Mouse (Mus musculus): ENCODE measurements around the gene Vcan. TPM values are rescaled to one million over a fixed set of nuclear protein-coding genes. Genes with fewer than 3 reads are reported as not detected.

Vcan gene
- polyA plus RNA-seq (2014; fragmentation: Nextera tagmentation; extraction: Ambion mirVana): 40.2 and 42.8 TPM in 2 replicates

- H3K4me3 ChIP-seq (ENCODE audit: low read depth, low read length): peak within 1 kb of the TSS; percentile 71
- DNase-seq (ENCODE audit: low spot score): peak; percentile 81
- H3K27ac ChIP-seq (ENCODE audit: low read depth): peak within 1 kb of the TSS; percentile 88
- peak within 1 kb of the TSS; percentile 69 for H3K9ac ChIP-seq (ENCODE audit: low read length)
- H3K4me2 ChIP-seq (ENCODE audit: low read length): peak within 1 kb of the TSS; percentile 85
- H3K27me3 ChIP-seq (replicated peaks; ENCODE audit: control insufficient read depth, insufficient read depth, low read length): no peaks in the 10 kb centered on the region
- H3K9me3 ChIP-seq (ENCODE audit: control insufficient read depth, low read length): no peaks in the 10 kb centered on the region
- no peaks in the 10 kb centered on the region for H3K36me3 ChIP-seq (ENCODE audit: control insufficient read depth, insufficient read depth, low read length)
- under 1% methylated on average over 40 of the region's 40 CpGs for WGBS
- H3K4me1 ChIP-seq (replicated peaks; ENCODE audit: control insufficient read depth, insufficient read depth, low read length): peaks cover 14% of the 10 kb centered on the region
- peak; percentile 53 for ATAC-seq (replicated peaks; ENCODE audit: low FRiP score, low TSS enrichment, low read depth)
These were observed at the start of gene Vcan for GRCm38 (mm10) chr13:89741766-89742685. Vcan (minus strand) TSS chr13:89742509.

DNA sequence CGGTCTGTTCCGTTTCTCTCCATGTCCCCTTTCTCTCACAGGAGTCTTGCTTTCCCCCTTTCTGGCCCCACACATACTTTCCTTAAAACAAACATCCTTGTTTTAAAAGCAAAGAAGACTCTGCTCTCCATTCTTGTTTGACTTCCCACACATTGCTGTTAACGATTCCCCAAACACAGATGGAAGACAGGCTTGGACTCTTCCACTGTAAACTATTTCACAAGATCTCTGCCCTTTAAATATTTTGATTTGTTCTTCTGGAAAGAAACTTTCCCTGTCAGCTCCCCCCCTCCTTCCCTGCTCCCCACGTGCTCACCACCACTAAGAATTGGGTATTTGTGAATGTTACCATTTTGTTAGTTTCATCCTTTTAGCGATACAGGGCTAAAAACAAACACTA is 49.2 kb upstream of the Vcan start:
- DNase-seq (ENCODE audit: low spot score) (no peak), ATAC-seq (replicated peaks; ENCODE audit: low FRiP score, low TSS enrichment, low read depth) (no peak)
- Histone ChIP-seq H3K9ac (ENCODE audit: low read length) (no peak overlapping the region), H3K4me3 (ENCODE audit: low read depth, low read length) (no peak overlapping the region), H3K36me3 (ENCODE audit: control insufficient read depth, insufficient read depth, low read length) (no peaks in the 10 kb centered on the region), H3K27me3 (replicated peaks; ENCODE audit: control insufficient read depth, insufficient read depth, low read length) (no peaks in the 10 kb centered on the region), H3K27ac (ENCODE audit: low read depth) (peak overlapping the region; percentile 25; the same call in 1 of the 2 replicates), H3K9me3 (ENCODE audit: control insufficient read depth, low read length) (no peaks in the 10 kb centered on the region), H3K4me2 (ENCODE audit: low read length) (no peak overlapping the region), H3K4me1 (replicated peaks; ENCODE audit: control insufficient read depth, insufficient read depth, low read length) (0 out of 2 replicates have a peak, but pooled peaks cover 5% of the 10 kb centered on the region)
- 20% methylated on average over 5 of the region's 5 CpGs for WGBS

DNA sequence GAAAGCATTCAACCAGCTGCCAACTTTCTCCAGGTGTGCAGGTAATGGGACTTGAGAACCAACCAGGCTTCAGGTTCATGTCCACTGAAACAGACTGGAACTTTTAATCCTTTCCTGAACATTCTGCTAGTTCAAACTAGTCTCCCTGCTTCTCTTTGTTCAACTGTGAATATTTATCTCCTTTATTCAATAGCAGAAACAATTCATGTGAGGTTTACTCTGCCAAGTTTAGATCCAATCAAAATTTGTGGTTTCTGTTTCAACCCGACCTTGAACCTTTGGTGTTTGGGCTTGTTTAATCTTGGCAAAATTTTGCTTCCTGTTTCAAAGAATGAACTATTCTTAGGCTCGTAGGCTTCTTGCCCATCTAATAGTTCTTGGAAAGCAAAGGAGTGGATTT is 40.6 kb upstream of the Vcan start:
- WGBS: 59% methylated on average over 2 of the region's 2 CpGs
- ATAC-seq (replicated peaks; ENCODE audit: low FRiP score, low TSS enrichment, low read depth): no peak

DNA sequence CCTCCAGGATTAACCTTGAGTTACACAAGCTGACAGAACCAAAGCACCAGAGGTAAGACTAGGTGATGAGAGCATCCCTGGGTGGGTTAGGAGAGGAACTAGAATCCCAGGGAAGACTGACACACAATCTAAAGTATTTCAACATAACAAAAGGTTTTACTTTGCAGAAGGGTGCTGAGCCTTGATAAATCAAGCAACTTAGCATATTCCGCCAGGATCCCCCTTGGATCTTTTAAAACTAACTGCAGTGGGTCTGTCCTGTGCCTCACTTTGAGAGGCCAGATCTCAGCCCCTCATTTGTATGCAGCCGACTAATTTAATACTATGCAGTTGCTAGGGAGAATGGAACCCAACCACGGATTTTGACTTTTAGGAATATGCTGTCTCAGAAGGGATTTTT is 38.0 kb upstream of the Vcan start:
- 70% methylated on average over 3 of the region's 3 CpGs for WGBS
- Histone ChIP-seq H3K9me3 (ENCODE audit: control insufficient read depth, low read length) (no peaks in the 10 kb centered on the region), H3K4me2 (ENCODE audit: low read length) (no peak overlapping the region), H3K4me1 (replicated peaks; ENCODE audit: control insufficient read depth, insufficient read depth, low read length) (no peaks in the 10 kb centered on the region), H3K27ac (ENCODE audit: low read depth) (no peak overlapping the region), H3K27me3 (replicated peaks; ENCODE audit: control insufficient read depth, insufficient read depth, low read length) (no peaks in the 10 kb centered on the region), H3K4me3 (ENCODE audit: low read depth, low read length) (no peak overlapping the region), H3K9ac (ENCODE audit: low read length) (no peak overlapping the region), H3K36me3 (ENCODE audit: control insufficient read depth, insufficient read depth, low read length) (no peaks in the 10 kb centered on the region)
- DNase-seq (ENCODE audit: low spot score) (no peak), ATAC-seq (replicated peaks; ENCODE audit: low FRiP score, low TSS enrichment, low read depth) (no peak)

More for the DNA sequence above, 40.6 kb upstream of the Vcan start:
- H3K9ac ChIP-seq (ENCODE audit: low read length): no peak overlapping the region
- H3K4me2 ChIP-seq (ENCODE audit: low read length): no peak overlapping the region
- no peak overlapping the region for H3K27ac ChIP-seq (ENCODE audit: low read depth)
- H3K9me3 ChIP-seq (ENCODE audit: control insufficient read depth, low read length): no peaks in the 10 kb centered on the region
- H3K4me1 ChIP-seq (replicated peaks; ENCODE audit: control insufficient read depth, insufficient read depth, low read length): no peaks in the 10 kb centered on the region
- no peaks in the 10 kb centered on the region for H3K27me3 ChIP-seq (replicated peaks; ENCODE audit: control insufficient read depth, insufficient read depth, low read length)
- DNase-seq (ENCODE audit: low spot score): no peak
- no peak overlapping the region for H3K4me3 ChIP-seq (ENCODE audit: low read depth, low read length)
- no peaks in the 10 kb centered on the region for H3K36me3 ChIP-seq (ENCODE audit: control insufficient read depth, insufficient read depth, low read length)

DNA sequence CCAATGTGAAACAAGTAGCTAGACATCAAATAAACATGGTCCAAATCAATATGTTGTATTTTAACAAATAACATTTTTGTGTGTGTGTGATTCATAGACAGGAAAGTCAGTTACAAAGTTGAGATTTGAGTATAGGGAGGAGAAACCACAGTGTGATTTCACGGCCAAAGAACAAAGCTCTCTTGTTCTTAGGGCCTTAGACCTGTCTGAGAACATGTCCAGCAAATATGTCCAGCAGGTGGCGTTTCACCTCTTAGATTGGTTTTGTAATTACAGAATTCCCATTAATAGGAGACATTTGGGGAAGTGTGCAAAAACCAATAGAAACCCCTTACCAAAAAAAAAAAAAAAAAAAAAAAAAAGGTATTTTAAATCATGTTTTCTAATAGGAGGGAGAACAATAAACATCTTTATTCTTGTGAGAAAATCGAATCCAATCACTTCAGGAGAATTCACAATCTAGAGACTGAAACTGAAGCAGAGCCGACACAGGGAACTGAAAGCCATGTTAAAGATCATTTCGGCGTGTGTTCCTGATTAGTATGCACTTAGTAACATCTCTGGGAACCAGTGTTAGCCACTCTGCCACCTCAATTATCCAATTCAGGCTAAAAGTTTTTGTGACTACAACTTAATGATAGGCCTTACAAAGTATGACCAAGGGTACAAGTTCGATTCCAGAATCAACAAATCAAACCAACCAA is 37.1 kb upstream of the Vcan start:
- no peak overlapping the region for H3K4me2 ChIP-seq (ENCODE audit: low read length)
- no peak overlapping the region for H3K4me3 ChIP-seq (ENCODE audit: low read depth, low read length)
- no peaks in the 10 kb centered on the region for H3K9me3 ChIP-seq (ENCODE audit: control insufficient read depth, low read length)
- no peak overlapping the region for H3K27ac ChIP-seq (ENCODE audit: low read depth)
- DNase-seq (ENCODE audit: low spot score) (peak; percentile 73), ATAC-seq (replicated peaks; ENCODE audit: low FRiP score, low TSS enrichment, low read depth) (no peak)
- 68% methylated on average over 7 of the region's 7 CpGs for WGBS
- H3K4me1 ChIP-seq (replicated peaks; ENCODE audit: control insufficient read depth, insufficient read depth, low read length): no peaks in the 10 kb centered on the region
- no peaks in the 10 kb centered on the region for H3K27me3 ChIP-seq (replicated peaks; ENCODE audit: control insufficient read depth, insufficient read depth, low read length)
- no peaks in the 10 kb centered on the region for H3K36me3 ChIP-seq (ENCODE audit: control insufficient read depth, insufficient read depth, low read length)
- no peak overlapping the region for H3K9ac ChIP-seq (ENCODE audit: low read length)

DNA sequence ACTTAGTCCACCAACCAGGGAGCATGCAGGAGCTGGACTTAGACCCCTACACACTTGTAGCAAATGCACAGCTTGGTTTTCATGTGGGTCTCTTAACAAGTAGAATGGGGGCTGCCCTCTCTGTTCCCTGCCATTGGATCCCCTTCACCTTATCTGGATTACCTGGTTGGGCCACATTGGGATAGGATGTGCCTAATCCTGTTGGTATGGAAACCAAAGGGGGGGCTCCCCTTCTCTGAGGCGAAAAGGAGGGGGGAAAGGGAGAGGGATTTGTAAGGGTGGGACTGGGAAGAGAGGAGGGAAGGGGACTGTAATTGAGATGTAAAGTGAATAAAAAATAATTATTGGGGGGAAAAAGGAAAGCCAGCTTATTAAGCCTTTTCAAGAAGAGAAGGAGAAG is 35.5 kb upstream of the Vcan start:
- H3K36me3 ChIP-seq (ENCODE audit: control insufficient read depth, insufficient read depth, low read length): no peaks in the 10 kb centered on the region
- ATAC-seq (replicated peaks; ENCODE audit: low FRiP score, low TSS enrichment, low read depth) (no peak), DNase-seq (ENCODE audit: low spot score) (no peak)
- no peak overlapping the region for H3K27ac ChIP-seq (ENCODE audit: low read depth)
- no peak overlapping the region for H3K9ac ChIP-seq (ENCODE audit: low read length)
- H3K27me3 ChIP-seq (replicated peaks; ENCODE audit: control insufficient read depth, insufficient read depth, low read length): no peaks in the 10 kb centered on the region
- no peak overlapping the region for H3K4me2 ChIP-seq (ENCODE audit: low read length)
- whole genome bisulfite sequencing: 70% methylated on average over 1 of the region's 1 CpGs
- H3K4me3 ChIP-seq (ENCODE audit: low read depth, low read length): no peak overlapping the region
- no peaks in the 10 kb centered on the region for H3K4me1 ChIP-seq (replicated peaks; ENCODE audit: control insufficient read depth, insufficient read depth, low read length)
- no peaks in the 10 kb centered on the region for H3K9me3 ChIP-seq (ENCODE audit: control insufficient read depth, low read length)

DNA sequence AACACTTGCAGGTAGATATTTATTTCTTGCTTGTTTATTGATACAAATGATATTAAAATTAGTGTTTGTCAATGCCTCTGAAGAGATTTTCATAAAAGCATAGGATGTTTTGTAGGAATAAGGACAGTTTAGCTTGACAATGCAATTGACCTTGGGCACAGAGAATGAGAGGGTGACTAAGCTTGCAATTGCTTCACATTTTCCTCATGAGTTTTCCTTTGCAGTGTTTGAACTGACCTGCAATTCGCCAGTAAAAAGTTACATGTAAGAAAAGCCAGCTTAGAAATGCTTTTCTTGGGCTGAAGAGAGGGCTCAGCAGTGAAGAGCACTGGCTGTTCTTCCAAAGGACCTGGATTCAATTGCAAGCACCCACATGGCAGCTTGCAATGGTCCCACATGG is 34.8 kb upstream of the Vcan start:
- Histone ChIP-seq H3K27ac (ENCODE audit: low read depth) (no peak overlapping the region), H3K9me3 (ENCODE audit: control insufficient read depth, low read length) (no peaks in the 10 kb centered on the region), H3K4me2 (ENCODE audit: low read length) (no peak overlapping the region), H3K9ac (ENCODE audit: low read length) (no peak overlapping the region), H3K4me1 (replicated peaks; ENCODE audit: control insufficient read depth, insufficient read depth, low read length) (no peaks in the 10 kb centered on the region), H3K4me3 (ENCODE audit: low read depth, low read length) (no peak overlapping the region), H3K36me3 (ENCODE audit: control insufficient read depth, insufficient read depth, low read length) (no peaks in the 10 kb centered on the region), H3K27me3 (replicated peaks; ENCODE audit: control insufficient read depth, insufficient read depth, low read length) (no peaks in the 10 kb centered on the region)
- ATAC-seq (replicated peaks; ENCODE audit: low FRiP score, low TSS enrichment, low read depth) (no peak), DNase-seq (ENCODE audit: low spot score) (no peak)
- WGBS: 83% methylated on average over 1 of the region's 1 CpGs

DNA sequence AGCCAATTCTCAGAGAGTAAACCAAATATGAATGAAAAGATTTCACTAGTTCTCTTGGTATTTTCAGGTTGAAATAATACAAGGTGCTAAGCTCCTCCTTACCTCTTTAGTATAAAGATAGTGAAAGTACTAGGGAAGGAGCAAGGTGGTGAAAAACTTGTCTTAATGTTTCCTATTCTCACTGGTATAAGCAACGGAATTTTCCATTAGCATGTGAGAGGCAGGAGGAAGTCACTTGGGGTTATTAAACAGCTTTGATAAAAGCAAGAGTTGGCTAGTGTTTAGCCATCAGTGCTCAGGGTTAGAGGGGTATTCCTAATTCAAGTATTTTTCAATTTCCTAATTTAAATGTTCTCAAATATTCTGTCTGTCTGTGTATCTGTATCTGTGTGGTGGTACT is 24.2 kb upstream of the Vcan start:
- no peaks in the 10 kb centered on the region for H3K27me3 ChIP-seq (replicated peaks; ENCODE audit: control insufficient read depth, insufficient read depth, low read length)
- no peaks in the 10 kb centered on the region for H3K36me3 ChIP-seq (ENCODE audit: control insufficient read depth, insufficient read depth, low read length)
- no peak for ATAC-seq (replicated peaks; ENCODE audit: low FRiP score, low TSS enrichment, low read depth)
- no peak overlapping the region for H3K4me3 ChIP-seq (ENCODE audit: low read depth, low read length)
- H3K27ac ChIP-seq (ENCODE audit: low read depth): no peak overlapping the region
- H3K4me1 ChIP-seq (replicated peaks; ENCODE audit: control insufficient read depth, insufficient read depth, low read length): no peaks in the 10 kb centered on the region
- no peaks in the 10 kb centered on the region for H3K9me3 ChIP-seq (ENCODE audit: control insufficient read depth, low read length)
- 56% methylated on average over 1 of the region's 1 CpGs for WGBS
- no peak overlapping the region for H3K9ac ChIP-seq (ENCODE audit: low read length)
- H3K4me2 ChIP-seq (ENCODE audit: low read length): no peak overlapping the region
- DNase-seq (ENCODE audit: low spot score): no peak

Measured in intestine, embryonic 14.5 days (tissue).